Mouse (Mus musculus): ENCODE data around the gene Fam207a.

DNA sequence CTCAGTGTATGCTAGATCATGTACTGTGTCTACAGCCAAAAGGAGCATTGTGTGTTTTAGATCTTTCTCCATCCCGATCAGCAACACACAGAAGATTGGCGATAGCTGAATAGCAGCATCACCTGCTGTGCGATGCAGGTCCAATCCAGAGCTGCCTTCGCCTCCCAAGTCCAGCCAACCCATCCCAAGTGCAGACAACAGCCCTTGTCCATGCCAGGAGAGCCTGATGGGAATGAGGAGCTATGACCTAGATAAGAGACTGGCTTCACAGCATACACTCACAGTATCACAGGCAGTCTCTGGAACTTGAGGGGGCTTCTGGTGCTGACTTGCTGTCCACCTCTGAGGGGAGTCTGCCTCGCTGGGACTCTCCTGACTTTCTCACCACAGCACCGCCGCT is 67.4 kb downstream of the Fam207a start:
- TF ChIP-seq CTCF (IDR thresholded peaks at IDR 0.05; ENCODE audit: low read depth, low read length) (no peak), TAL1 (conservative IDR thresholded peaks at IDR 0.05; ENCODE audit: low read depth, low read length) (no peak), POLR2AphosphoS5 (IDR thresholded peaks at IDR 0.05; ENCODE audit: insufficient replicate concordance, low read depth, low read length) (no peak)
